Mouse (Mus musculus): Measurements from ENCODE around the gene Mefv.
"Not testable (repeated sequence)": the region's sequence is repeated elsewhere in the genome, so short reads cannot be mapped to it uniquely, and the experiment has no call there.

Mefv gene

DNA sequence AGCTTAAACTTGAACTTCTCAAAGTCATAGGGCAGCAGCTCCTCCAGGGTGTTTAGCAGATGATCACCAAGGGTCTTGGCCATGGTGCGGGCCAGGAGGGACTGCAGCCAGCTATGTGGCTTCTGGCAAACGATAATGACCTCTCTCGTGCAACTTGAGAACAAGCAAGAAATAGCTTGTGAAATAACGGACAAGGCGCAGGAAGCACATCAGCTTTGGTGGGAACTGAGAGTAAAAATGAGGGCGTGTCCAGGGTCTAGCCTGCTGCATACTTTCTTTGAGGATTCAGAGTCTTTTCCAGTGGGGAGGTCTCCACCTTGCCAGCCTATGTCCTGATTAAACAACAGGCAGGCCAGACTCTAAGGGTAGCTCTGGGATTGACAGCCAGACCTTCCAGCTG lies at the start of gene Mefv:
Mefv (minus strand) TSS at position 118 of the 400 bp plus-strand sequence.
- DNase-seq (ENCODE audit: low read depth, low spot score), result no peak

- DNase-seq (ENCODE audit: low read depth, low spot score), result no peak
Observed at GRCm38 (mm10) chr16:3748976-3749375, 31.1 kb upstream of the Mefv start.

DNA sequence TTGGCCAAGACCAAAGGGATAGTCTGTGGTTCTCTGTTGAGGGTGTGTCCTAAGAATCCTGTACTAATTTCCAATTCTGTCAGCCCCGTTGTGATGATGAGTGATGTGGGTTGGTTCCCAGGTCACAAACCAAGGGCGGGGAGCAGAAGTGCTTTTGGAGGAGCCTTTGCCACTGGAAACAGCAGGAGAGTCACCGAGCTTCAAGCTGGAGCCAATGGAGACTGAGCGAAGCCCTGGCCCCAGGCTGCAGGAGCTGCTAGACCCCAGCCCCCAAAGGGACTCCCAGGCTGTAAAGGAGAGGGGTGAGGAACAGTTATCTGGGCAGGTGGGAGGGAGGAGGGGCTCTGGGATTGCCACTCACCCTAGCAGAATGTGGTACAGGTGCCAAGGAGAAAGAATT lies 27.8 kb upstream of the Mefv start:
- no peak for DNase-seq (ENCODE audit: low read depth, low spot score)

DNA sequence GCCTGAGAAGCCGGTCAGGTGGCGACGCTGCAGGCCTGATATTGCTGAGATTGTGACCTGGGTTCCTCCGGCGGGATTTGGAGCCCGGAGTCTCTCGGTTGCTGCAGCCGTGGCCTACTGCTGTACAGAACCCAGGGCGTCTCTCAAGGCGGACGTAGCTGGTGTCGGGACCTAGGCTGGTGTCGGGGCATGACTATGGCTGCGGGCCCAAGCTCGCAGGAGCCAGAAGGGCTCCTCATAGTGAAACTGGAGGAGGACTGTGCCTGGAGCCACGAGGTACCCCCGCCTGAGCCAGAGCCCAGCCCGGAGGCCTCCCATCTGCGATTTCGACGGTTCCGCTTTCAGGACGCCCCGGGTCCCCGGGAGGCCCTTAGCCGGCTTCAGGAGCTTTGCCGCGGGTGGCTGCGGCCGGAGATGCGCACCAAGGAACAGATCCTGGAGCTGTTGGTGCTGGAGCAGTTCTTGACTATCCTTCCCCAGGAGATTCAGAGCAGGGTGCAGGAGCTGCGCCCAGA lies 26.3 kb upstream of the Mefv start:
- no peak for DNase-seq (ENCODE audit: low read depth, low spot score)

- DNase-seq (ENCODE audit: low read depth, low spot score), result peak; percentile 99
Observed at GRCm38 (mm10) chr16:3743503-3744185, 25.7 kb upstream of the Mefv start, which contains the start of gene Zfp263. Gene Zfp263 (plus strand): TSS chr16:3744093.

DNA sequence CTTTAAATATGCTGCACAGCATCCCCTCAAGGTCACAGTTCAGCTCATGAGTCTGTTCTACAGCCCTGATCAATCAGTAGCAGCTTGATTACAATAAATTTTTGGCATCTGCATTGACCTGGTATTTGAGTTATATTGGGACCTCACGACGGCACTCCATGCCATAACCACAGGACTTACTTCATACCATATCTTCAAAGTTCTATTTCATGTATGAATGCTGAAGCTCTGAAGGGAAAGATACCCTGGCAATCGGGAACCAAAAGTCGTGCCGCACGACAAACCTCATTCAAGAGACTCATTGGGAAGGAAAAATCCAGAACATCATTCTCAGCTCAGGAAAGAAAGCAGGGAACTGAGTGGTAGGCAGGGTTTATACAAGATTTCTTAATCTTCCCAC lies 24.6 kb upstream of the Mefv start:
- no peak for DNase-seq (ENCODE audit: low read depth, low spot score)

- DNase-seq (ENCODE audit: low read depth, low spot score), result no peak
Observed at GRCm38 (mm10) chr16:3733198-3733732, 15.4 kb upstream of the Mefv start.

DNA sequence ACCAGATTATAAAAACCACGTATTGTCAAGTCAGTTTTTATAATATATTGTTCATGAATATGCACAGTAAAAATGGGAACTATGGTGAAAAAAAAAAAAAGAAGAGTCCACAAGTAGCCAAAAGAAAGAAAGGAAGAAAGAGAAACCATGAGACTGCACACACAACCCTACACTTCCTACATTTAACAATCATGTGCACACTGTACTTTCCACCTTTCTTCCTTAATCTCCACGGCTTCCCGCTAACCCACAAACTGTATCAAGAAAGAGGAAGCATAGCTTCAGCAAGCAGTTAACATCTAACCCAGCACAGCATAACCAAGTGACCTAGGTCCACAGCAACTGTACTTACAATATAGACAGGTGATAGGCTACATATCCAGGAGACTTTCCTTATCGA lies 14.7 kb upstream of the Mefv start:
- no peak for DNase-seq (ENCODE audit: low read depth, low spot score)

GRCm38 (mm10) chr16:3727980-3728720 lies 10.3 kb upstream of the Mefv start:
- no peak for DNase-seq (ENCODE audit: low read depth, low spot score)

- peak; percentile 73 for DNase-seq (ENCODE audit: low read depth, low spot score)
Observed at GRCm38 (mm10) chr16:3723231-3723630, 5.3 kb upstream of the Mefv start.

- peak; percentile 56 for DNase-seq (ENCODE audit: low read depth, low spot score)
Observed at GRCm38 (mm10) chr16:3714731-3715130, 3.2 kb downstream of the Mefv start.

DNA sequence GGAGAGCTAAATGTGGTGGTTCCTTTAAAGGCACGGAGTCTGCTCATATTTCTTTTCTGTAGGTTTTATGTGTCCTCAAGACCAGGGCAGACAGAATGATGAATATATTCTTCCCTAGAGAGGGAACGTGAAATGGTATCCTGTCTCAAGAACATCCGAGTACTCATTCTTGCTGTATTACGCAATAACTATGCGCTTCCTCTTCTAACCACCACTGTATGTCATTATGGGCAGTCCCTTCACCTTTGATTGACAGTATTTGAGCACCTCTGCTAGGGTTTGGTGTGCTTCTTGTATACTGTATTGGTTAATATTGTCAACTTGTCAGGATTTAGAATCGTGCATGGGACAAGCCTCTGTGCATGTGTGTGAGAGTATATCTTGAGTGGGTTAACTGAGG lies 11.2 kb downstream of the Mefv start:
- peak; percentile 27 for DNase-seq (ENCODE audit: low read depth, low spot score)

DNA sequence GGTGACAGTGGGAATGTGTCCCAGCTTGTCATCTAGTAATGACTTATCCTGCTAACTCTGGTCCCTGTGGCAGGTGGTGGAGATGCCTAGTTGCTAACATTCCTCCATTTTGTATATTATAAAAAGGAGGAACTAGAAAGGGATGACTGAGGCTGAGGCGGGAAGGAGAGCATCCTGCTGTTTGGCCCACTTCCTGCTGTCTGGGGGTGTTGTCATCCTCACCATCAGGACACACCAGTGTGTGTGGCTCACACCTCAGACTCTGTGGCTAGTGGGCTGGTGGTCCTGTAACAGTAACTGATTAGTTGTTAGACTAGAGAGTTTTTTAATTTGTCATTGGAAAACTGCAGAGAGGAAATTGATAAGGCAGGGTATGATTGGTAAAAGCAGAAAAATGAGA lies 17.0 kb downstream of the Mefv start:
- no peak for DNase-seq (ENCODE audit: low read depth, low spot score)

- DNase-seq (ENCODE audit: low read depth, low spot score), result no peak
Observed at GRCm38 (mm10) chr16:3699281-3699680, 18.6 kb downstream of the Mefv start.

- DNase-seq (ENCODE audit: low read depth, low spot score), result not testable (repeated sequence)
Observed at GRCm38 (mm10) chr16:3689608-3690007, 28.3 kb downstream of the Mefv start.

Measured in A20 (cell line).